Mouse (Mus musculus) cerebellum, adult 9-11 months (tissue): ENCODE results near the gene Tuba1b.
"Not testable (repeated sequence)": the region's sequence is repeated elsewhere in the genome, so short reads cannot be mapped to it uniquely, and the experiment has no call there.

Experiments
- DNase-seq: peaks from one replicate; pipeline ENCODE4 v3.0.0; 2022

The Tuba1b gene

DNA sequence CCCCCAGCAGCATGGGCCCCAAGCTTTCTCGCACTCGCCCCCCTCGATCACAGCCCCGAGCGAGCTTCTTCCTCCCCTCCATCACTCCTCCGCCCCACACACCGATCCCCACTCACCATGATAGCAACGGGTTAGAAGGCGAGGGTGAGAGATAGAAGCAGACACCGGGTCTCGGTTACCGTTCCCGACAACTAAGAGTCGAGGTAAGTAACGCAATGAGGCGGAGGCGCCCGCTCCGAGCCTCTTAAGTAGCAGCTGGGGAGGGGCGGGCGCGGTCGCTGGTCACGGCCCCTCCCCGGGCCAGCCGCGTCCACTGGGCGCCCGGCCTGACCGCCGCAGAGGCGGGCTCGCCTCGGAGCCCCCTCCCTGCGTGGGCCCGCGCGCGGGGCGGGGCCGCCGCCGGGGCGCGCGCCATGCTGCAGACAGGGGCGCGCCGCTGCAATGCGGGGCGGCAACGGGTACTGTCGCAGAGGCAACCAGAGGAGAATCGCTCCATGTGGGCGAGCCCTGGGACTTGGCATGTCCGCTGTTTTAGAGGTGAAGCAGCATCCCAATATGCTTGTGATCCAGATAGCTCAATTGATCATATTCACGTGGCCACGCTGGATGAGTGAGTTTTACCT is at the start of gene Tuba1b:
TSS of gene Tuba1b (minus strand) at position 349 of the 623 bp plus-strand sequence.
- peak; percentile 95 for DNase-seq

GRCm38 (mm10) chr15:98983431-98984081 is 49.2 kb upstream of the Tuba1b start:
- DNase-seq, result no peak

DNA sequence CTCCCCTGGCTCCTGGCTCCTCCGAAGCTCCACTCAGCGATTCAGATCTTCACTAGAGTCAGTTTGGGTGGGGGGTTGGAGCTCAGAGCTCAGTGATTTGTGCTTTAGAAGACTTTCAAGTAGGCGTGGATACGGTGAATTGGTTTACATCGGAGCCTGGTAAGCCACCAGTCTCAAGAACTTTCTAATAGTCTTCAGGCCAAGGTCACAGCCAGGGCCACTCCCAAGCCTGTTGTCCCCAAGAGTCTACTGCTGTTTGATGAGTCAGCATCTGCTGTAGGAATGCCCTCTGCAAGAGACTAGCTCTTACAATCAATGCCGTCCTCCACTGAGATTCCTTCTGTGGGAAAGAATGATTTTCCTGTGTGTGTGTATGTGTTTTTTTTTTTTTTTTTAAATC is 47.7 kb upstream of the Tuba1b start:
- DNase-seq, result no peak

- no peak for DNase-seq
These were observed 45.7 kb upstream of the Tuba1b start for GRCm38 (mm10) chr15:98980012-98980614.

- no peak for DNase-seq
These were observed 44.2 kb upstream of the Tuba1b start for GRCm38 (mm10) chr15:98978409-98979172.

- DNase-seq, result no peak
These were observed 43.5 kb upstream of the Tuba1b start for GRCm38 (mm10) chr15:98977759-98978408.

- no peak for DNase-seq
These were observed 42.7 kb upstream of the Tuba1b start for GRCm38 (mm10) chr15:98976763-98977758.

DNA sequence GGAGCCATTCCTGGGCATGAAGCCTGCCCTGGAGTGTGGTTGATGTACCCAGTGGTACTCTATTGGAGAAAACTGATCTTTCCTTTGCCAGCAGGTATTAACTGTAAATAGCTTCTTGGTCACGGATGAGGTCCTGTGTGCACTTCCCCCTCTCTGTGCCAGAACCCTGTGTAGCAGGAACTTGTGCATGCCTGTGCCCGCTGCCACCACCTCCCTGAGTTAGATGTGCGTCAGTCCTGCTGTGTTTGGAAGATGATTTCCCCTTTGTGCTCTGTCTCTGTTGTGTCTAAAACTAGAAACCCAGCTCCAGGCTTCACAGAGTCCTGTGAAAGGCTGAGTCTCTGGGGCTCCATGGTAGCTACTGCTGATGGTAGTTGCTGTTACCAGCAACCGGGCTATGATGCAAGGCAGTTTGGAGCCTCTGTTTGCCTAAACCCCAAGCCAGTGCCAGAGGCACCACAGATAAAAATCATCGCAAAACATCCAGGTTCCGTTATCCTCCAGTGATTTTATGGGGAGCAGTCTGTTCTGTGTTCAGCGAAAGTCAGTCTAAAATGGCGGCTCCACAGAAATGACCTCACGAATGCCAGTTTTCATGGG is 38.8 kb upstream of the Tuba1b start:
- DNase-seq, result no peak

DNA sequence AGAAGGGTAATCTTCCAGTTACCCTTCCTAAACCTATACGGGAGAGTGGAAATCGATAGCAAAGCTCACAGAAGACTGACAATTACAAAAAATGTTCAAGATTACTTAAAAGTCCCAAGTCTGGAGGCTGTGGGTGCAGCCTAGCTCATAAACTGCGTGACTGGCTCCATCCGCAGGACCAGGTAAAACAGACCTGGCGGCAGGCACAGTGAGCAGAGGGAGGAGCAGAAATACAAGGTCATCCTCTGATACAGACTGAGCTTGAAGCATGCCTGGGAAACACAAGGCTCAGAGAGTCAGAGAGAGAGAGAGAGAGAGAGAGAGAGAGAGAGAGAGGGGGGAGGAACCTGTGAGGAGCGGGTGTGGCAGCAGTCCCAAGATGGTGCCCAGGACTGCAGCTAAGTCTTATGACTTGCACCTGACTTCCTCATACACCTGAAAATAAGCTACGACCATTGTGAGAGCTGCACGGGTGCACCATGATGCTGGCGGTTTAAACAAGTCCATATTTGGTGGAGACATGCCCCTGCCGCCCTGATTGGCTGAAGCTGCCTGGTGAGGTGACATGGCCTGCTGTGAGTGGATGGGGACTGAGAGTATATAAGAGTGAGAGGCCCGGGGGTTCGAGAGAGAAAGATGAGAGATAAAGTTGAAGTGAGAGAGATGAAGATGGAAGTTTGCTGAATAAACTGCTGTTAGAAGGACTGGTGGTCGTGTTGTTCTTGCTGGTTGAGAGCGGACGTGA is 37.4 kb upstream of the Tuba1b start:
- DNase-seq, result not testable (repeated sequence)

GRCm38 (mm10) chr15:98971111-98971510 is 36.7 kb upstream of the Tuba1b start:
- DNase-seq, result no peak

- no peak for DNase-seq
These were observed 35.2 kb upstream of the Tuba1b start for GRCm38 (mm10) chr15:98969372-98970101.

DNA sequence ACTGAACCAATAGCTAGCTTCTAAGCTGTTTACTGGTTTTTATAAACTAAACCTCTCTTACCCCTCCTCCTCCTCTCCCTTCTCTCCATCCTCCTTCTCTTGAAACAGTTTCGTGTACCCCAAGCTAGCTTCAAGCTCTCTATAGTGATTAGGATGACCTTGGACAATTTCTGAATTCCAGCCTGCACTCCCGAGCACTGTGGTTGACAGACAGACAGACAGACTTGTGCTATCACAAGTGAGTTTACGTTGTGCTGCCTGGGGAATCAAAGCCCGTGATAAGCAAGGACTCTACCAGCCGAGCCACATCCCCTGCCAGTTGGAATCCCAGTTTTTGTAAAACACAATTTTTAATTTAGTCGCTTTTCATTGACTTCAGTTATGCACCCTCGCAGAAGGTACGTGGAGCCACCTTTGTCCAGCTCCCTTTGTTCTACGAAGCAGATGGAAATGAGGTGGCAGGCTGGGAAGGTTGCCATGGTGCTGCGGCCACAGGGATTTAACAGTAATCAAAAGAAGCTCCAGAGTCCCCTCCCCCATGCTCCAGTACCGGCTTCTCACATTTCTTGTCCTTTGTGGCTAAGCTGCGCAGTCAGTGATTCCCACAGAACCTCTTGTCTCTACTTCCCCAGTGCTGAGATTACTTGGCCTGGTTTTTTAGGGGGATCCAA is 34.5 kb upstream of the Tuba1b start:
- DNase-seq, result peak; percentile 88

- no peak for DNase-seq
These were observed 25.2 kb upstream of the Tuba1b start for GRCm38 (mm10) chr15:98959531-98959930.

DNA sequence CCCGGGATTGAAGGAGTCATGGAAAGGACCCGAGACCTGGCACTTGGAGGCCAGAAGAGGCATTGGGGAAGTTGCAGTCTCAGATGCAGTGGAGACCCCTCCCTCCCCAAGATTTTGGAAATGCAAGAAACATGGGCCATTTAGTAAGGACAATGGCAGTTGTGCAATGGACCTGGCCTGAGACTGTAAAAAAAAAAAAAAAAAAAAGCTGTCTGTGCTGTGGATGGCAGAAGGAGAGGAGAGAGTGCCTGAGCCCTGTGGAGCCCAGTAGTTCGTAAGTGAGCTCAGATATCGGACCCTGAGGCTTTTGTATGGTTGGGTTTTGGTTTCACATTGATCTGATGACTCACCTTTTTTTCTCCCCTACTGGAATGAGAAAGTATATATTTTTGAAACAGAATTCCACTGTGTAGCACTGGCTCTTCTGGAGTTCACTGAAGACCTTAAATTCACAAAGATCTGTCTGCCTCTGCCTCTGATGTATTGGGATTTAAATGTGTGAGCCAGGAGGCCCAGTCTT is 24.6 kb upstream of the Tuba1b start:
- no peak for DNase-seq

DNA sequence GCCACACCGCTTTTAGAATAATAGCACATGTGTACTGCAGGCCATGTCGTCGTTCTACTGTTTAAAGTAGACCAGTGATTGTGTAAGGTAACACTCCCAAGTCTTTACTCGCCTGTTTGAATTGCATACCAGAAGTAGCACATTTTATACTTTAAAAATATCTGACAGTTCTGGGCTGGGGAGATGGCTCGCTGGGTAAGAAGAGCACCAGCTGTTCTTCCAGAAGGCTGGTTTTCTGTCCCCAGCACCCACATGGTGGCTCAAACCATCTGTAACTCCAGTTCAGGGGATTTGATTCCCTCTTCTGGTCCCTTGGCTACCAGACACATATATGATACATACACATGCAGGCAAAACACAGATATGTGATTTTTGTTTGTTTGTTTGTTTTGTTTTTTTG is 23.1 kb upstream of the Tuba1b start:
- no peak for DNase-seq

DNA sequence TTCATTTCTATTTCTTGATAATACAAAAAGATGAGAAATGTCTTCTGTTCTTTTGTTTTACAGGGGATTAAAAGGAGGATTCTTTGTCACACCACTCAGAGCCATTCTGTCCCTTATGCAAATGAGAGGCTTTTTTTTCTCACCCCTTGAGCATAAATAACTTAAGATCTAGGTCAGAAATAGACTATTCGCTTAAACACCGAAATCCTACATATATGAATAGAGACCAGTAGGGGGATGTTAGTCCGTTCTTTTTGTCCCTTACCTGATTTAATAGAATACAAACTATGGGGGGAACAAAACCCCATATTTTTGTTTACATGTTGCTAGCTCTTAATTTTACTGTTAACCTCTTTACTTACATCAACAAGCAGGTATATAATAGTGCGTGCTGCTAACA is 21.6 kb upstream of the Tuba1b start:
- no peak for DNase-seq

GRCm38 (mm10) chr15:98955324-98955723 is 21.0 kb upstream of the Tuba1b start:
- DNase-seq, result no peak

DNA sequence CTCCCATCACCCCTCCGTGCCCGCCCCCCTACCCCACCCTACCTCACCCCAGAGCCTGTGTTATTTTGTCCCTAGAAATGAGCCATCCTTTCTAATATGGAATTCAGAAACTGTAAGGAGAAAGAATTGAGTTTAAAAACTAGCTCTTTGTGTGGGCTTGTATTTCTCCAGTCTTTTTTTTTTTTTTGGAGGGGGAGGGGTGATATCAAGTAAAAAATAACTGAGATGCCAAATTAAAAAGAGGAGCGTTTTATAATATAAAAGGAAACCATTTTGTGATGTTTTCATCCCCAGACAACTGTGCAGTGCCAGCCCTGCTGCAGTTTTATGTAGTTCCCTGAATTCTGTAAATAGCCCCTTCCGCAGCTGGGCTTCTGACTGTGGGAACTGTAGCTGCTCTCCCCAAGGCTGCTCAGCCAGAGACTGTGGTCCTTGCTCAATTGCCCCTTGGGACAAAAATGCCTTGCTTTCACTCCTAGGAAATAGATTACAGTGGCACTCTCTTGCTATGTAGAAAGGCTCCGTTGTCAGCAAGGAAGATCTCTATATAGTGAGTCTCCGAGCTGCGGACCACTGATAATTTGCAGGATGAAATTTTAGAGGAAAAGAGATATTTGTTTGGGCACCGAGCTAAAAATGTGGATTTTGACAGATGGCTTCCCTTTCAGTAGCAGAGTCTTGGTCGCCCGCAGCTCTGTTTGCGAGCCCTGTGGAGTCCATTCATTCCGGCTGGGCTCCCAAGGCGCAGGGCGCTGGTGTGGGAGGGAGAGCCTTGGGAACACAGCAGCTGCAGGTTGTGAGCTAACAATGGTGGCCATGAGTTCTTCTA is 20.3 kb upstream of the Tuba1b start:
- DNase-seq, result peak; percentile 67
